Mouse (Mus musculus) embryonic facial prominence, embryonic 10.5 days (tissue): ENCODE measurements around the gene Ankfn1. TPM values are rescaled to one million over a fixed set of nuclear protein-coding genes. Genes with fewer than 3 reads are reported as not detected.

Experiments used
- DNase-seq: peaks from one replicate; pipeline ENCODE4 v3.0.0-alpha.2; 2017; ENCODE audit warnings: low spot score
- H3K27ac ChIP-seq: fragments of 300-500 bp; sonication (generic); replicated peaks from 2 replicates; pipeline ENCODE4 v1.5.1; 2016; ENCODE audit warnings: mild to moderate bottlenecking
- H3K27me3 ChIP-seq: fragments of 300-500 bp; sonication (generic); replicated peaks from 2 replicates; pipeline ENCODE4 v1.6.1; 2016; ENCODE audit warnings: low read depth, mild to moderate bottlenecking; ENCODE audit not compliant: poor library complexity, severe bottlenecking
- H3K36me3 ChIP-seq: fragments of 300-500 bp; sonication (generic); replicated peaks from 2 replicates; pipeline ENCODE4 v1.6.1; 2016; ENCODE audit warnings: mild to moderate bottlenecking, moderate library complexity
- H3K4me1 ChIP-seq: fragments of 300-500 bp; sonication (generic); 2 replicates; pipeline ENCODE4 v1.6.1; 2016
- H3K4me3 ChIP-seq: fragments of 300-500 bp; sonication (generic); 2 replicates; pipeline ENCODE4 v1.5.1; 2016; ENCODE audit warnings: mild to moderate bottlenecking, moderate library complexity
- H3K9me3 ChIP-seq: fragments of 300-500 bp; sonication (generic); 2 replicates; pipeline ENCODE4 v1.6.1; 2016; ENCODE audit warnings: mild to moderate bottlenecking
- WGBS: fragments of 180-500 bp; shearing (Covaris S2); methylation state at CpG from one replicate; pipeline ENCODE4 v1.1.7; 2016; 5-methylcytosine and 5-hydroxymethylcytosine counted together
- polyA plus RNA-seq: library from polyadenylated mRNA; unstranded; fragments of >200 nt; fragmentation: Nextera tagmentation; extraction: Ambion mirVana; gene quantifications from 2 replicates; pipeline ENCODE4 v1.2.1, GENCODE M21; 2016

The Ankfn1 gene
- polyA plus RNA-seq, 1 experiment from 2014 or later: 0.30 TPM

DNA sequence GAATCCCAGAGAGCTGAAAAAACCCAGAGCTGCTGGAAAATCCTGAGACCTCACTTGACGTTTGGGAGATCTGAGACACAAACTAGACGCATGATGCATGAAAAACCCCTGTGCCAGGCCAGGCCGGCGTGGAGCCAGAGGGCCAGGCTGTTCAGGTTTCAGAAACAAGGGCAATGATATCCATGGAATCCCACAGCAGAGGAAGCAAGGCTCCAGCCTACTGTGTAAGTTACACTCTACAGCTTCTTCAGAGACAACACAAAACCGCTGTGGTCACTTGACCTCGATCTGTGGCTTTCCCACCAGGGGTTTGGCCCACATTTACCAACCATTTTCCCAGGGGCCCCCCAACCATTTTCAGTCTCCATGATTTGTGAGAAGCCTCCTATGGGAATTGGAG, 171.1 kb downstream of the Ankfn1 start:
- no peak for DNase-seq
- Histone ChIP-seq H3K27me3 (0 out of 2 replicates have a peak, but pooled peaks cover 5% of the 10 kb centered on the region), H3K36me3 (no peaks in the 10 kb centered on the region), H3K4me3 (no peak overlapping the region), H3K9me3 (no peaks in the 10 kb centered on the region), H3K4me1 (peaks cover 22% of the 10 kb centered on the region), H3K27ac (no peak overlapping the region)
- 67% methylated on average over 6 of the region's 6 CpGs for WGBS

DNA sequence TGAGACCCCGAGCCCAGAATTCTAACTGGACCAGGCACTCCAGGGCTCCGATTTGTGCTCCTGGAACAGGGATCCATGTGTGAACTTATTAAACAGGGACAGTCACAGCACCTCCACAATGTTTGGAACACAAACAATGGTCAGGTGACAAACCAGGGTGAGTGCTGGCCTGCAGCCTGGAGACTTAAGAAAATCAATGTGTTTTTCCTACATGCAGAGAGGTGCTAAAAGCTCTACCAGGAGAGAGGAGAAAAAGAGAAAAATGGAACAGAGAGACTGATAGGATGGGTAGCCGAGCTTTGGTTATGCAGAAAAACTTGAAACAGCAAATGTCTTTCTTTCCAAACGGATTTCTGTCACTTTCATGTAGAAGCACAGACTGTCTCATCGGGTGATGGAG, 174.5 kb downstream of the Ankfn1 start:
- Histone ChIP-seq H3K4me1 (peaks cover 14% of the 10 kb centered on the region), H3K27me3 (no peaks in the 10 kb centered on the region), H3K9me3 (no peaks in the 10 kb centered on the region), H3K36me3 (no peaks in the 10 kb centered on the region), H3K4me3 (no peak overlapping the region), H3K27ac (no peak overlapping the region)
- DNase-seq: no peak
- 83% methylated on average over 5 of the region's 5 CpGs for WGBS

DNA sequence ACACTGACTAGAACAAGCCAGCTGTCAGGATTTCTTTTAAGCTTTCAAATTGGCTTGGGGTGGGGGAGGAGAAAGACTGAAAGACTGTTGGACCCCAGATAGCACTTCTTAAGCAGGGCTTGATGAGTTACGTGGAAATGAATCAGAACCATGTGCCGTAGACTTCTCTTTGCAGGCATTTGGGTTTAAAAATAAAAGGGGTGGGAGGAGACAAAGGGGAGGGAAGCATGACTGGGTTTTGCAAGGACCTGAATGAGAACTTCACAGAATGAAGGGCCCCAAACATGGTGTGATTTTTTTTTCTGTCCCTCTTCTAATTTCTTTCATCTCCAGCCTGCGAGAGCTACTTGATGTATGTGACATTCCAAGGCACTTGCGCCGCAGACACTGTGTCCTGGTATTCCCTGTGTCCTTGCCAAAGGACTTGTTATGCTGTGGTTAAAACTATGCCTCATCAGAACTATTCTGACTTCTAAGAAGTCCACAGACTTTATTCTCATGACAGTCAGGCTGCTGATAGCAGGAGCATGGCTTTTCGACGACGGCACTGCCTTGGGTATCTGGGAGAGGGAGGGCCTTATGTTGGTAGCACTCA, 176.4 kb downstream of the Ankfn1 start:
- H3K27ac ChIP-seq: no peak overlapping the region

DNA sequence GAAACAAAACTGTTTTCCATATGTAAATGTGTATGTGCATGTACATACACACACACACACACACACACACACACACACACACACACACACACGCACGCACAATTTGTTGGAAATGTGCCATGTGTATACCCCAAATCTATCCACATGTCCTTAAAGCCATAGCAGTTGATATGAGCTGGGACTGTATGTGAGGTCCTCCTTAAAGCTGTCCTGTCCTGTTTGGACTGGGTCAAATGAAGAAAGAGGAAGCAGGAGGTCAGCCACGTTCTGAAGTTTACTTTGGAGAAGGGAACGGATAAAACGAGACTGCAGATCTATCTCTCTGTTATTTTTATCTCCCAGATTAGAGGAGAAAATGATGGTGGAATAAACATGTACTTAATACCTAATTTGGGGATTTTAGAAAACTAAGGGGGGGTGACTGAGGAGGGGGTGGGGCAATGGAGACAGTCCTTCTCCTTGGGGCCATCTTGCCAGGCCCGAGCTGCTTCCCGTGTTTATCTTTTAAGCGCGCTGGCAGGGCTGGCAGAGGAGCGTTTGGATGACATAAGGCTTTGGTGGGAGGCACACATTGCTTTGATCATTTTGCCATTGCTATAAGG, 187.1 kb downstream of the Ankfn1 start:
- no peak for DNase-seq
- Histone ChIP-seq H3K27me3 (no peaks in the 10 kb centered on the region), H3K4me3 (no peak overlapping the region), H3K36me3 (no peaks in the 10 kb centered on the region), H3K9me3 (no peaks in the 10 kb centered on the region), H3K27ac (no peak overlapping the region), H3K4me1 (no peaks in the 10 kb centered on the region)
- WGBS: 76% methylated on average over 10 of the region's 10 CpGs

More for the DNA sequence above, 176.4 kb downstream of the Ankfn1 start:
- no peaks in the 10 kb centered on the region; the same call in 1 of the 2 replicates for H3K4me1 ChIP-seq
- no peak overlapping the region for H3K4me3 ChIP-seq
- no peaks in the 10 kb centered on the region for H3K36me3 ChIP-seq
- no peak for DNase-seq
- H3K27me3 ChIP-seq: no peaks in the 10 kb centered on the region
- no peaks in the 10 kb centered on the region for H3K9me3 ChIP-seq
- WGBS: 88% methylated on average over 8 of the region's 8 CpGs

DNA sequence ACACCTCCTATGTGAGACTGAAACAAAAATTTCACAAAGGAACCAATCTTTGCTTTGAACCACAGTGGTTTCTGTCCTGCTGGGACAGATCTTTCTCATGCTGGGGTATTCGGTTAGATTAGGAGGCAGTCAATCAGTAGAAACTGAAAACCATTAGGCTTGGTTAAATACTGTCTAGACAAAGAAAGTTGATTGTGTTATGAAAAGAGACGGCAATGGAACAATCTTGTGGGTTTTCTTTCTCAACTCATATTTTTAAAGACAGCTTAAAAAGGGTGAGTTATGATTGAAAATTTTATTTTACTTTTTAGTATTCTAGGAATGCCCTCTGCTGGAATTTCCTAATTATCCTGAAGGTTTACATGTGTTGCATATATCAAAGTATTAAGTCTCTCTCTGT, 191.1 kb downstream of the Ankfn1 start:
- Histone ChIP-seq H3K4me3 (no peak overlapping the region), H3K4me1 (no peaks in the 10 kb centered on the region), H3K36me3 (no peaks in the 10 kb centered on the region), H3K27ac (no peak overlapping the region), H3K9me3 (no peaks in the 10 kb centered on the region), H3K27me3 (no peaks in the 10 kb centered on the region)
- 73% methylated on average over 2 of the region's 2 CpGs for WGBS
- no peak for DNase-seq

DNA sequence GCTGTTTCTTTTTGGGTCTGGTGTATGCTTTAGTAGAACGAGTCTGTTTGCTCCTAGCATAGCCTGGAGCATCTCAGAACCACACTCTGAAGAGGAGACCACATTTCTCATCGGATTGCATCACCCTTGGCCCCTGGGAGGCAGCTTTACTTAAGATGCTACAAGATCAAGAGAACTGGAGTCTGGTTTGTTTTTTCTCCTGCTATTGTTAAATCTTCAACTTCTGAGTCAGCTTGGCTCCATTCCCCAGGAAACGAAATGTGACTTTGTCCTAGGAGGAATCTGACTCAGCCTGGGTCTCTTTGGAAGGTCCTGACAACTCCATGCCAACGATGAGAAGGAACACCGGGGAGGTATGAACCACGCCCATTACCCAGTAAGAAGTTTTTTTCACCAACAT, 197.6 kb downstream of the Ankfn1 start:
- 84% methylated on average over 6 of the region's 6 CpGs for WGBS
- Histone ChIP-seq H3K36me3 (no peaks in the 10 kb centered on the region), H3K27ac (no peak overlapping the region), H3K4me3 (no peak overlapping the region), H3K27me3 (no peaks in the 10 kb centered on the region), H3K4me1 (no peaks in the 10 kb centered on the region), H3K9me3 (no peaks in the 10 kb centered on the region)
- DNase-seq: no peak

DNA sequence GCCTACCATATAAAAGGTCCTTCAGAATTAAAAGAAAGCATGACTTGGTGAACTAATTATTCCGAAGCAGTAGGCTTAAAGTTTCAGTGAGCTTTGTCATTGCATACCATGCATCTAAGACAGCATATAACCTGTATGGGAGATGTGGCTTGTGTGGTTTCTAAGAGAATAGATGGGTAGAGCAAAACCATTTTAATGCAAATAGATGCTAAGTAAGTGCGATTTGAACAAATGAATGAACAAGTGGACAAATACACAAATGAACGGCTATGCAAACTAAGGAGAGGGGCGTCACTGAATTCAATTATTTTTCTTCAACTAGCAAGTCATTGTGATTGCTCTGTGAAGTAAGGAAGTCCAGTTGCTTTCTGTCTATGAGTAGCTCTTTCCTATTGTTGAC, 198.3 kb downstream of the Ankfn1 start:
- H3K4me1 ChIP-seq: 0 out of 2 replicates have a peak, but pooled peaks cover 5% of the 10 kb centered on the region
- H3K9me3 ChIP-seq: no peaks in the 10 kb centered on the region
- H3K27me3 ChIP-seq: no peaks in the 10 kb centered on the region
- no peak overlapping the region for H3K4me3 ChIP-seq
- DNase-seq: no peak
- no peaks in the 10 kb centered on the region for H3K36me3 ChIP-seq
- WGBS: 94% methylated on average over 4 of the region's 4 CpGs
- H3K27ac ChIP-seq: no peak overlapping the region

DNA sequence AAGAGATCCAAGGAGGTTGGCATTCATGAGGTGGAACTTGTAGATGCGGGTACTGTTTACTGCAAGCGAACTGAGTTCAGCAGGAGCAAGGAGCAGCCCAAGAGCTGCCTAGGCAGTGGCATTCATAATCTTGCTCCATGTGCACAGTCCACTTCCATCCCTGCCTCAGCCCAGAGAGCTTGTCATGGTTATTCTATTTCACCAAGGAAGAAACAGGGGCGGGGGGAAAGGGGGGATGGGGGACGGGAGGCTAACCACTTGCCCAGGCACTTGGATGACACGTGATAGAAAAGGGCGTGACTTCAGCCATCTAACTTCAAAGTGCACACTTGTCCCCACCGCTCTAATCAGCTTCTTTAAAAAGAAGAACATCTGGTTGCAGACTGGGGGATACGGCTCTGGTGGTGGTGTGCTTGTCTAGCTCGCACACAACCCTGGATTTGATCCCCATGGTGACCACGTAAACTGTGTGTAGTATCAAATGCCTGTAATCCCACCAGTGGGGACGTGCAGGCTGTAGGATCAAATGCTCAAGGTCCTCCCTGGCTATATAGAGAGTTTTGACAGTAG, 203.1 kb downstream of the Ankfn1 start:
- H3K4me1 ChIP-seq: 0 out of 2 replicates have a peak, but pooled peaks cover 6% of the 10 kb centered on the region

DNA sequence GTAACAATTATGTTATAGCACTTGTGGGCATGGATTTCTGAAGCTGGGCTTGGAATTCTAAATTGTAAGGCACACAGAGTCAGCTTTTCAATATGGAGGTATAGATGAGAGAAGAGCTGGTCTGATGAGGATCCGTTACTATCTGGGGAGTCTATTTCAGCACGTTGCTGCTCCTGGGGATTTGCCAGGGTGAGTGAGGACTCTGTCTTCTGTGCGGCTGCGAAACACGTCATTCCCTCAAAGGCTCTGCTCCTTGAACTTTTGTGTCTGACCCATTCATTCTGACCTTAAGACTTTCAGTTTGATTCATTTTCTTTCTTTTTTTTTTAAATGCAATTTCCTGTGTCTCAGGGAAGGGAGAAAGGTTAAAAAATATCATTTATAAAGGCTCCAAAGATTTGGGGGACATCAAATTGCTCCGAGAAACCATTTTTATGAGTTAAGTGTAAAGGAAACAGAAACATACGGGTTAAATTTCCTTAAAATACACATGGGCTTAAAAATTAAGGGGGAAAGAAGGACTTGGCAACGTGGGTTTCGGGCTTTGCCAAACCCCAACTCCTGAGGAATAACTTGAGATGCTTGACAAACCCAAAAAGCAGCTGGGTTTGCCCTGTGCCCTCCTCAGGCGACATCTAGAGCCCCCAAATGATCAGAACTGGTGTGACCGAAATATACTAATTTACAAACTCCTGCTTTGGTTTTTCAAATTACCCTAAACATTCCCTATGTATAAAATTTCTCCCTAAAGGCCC, 207.9 kb downstream of the Ankfn1 start:
- no peak for DNase-seq
- Histone ChIP-seq H3K4me1 (0 out of 2 replicates have a peak, but pooled peaks cover 5% of the 10 kb centered on the region), H3K27ac (no peak overlapping the region), H3K36me3 (no peaks in the 10 kb centered on the region), H3K4me3 (no peak overlapping the region), H3K9me3 (no peaks in the 10 kb centered on the region), H3K27me3 (no peaks in the 10 kb centered on the region)
- 74% methylated on average over 11 of the region's 11 CpGs for WGBS

More for the DNA sequence above, 203.1 kb downstream of the Ankfn1 start:
- H3K9me3 ChIP-seq: no peaks in the 10 kb centered on the region
- no peak overlapping the region for H3K27ac ChIP-seq
- WGBS: 79% methylated on average over 11 of the region's 11 CpGs
- DNase-seq: peak; percentile 10
- H3K4me3 ChIP-seq: no peak overlapping the region
- H3K27me3 ChIP-seq: no peaks in the 10 kb centered on the region
- no peaks in the 10 kb centered on the region for H3K36me3 ChIP-seq

DNA sequence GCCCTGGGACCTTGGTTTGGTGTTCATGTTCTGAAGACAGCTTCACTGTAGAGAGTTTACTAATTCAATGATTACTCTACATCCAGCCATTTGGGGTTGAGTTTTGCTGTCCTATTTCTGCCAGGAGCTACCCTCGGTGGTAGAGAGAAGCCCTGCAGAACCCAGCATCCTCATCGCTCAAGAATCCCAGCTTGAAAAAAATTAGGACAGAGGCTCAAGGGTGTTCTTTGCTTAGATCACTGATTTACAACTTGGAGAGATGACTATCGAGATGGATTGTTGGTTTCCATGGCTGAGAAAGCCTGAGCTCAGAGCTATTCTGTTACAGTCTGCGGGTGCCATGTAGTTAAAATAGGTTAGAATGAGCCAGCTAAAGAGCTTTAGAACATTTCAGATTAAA, 209.2 kb downstream of the Ankfn1 start:
- no peaks in the 10 kb centered on the region for H3K36me3 ChIP-seq
- H3K27ac ChIP-seq: no peak overlapping the region
- no peaks in the 10 kb centered on the region for H3K9me3 ChIP-seq
- no peak for DNase-seq
- H3K27me3 ChIP-seq: no peaks in the 10 kb centered on the region
- no peaks in the 10 kb centered on the region for H3K4me1 ChIP-seq
- WGBS: 91% methylated on average over 4 of the region's 4 CpGs
- H3K4me3 ChIP-seq: no peak overlapping the region

DNA sequence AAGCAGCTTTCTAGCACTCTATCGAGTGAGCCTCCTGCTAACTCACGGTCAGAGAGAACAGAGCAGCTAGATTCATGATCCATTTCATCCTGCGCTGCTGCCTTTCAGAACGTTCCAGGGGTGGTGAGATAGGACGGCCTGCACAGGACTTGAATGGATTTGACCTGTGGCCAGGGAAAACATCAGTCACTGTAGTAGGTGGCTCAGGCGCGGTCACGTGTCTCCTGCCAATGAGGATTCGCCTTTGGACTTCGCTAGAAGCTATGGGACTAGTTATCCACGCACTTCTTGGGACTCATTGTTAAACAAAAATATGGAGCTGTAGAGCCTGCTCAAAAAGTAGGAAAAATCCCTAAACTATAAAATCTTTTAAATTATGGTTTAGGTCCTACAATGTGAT, 226.0 kb downstream of the Ankfn1 start:
- DNase-seq: no peak
- no peaks in the 10 kb centered on the region for H3K27me3 ChIP-seq
- H3K27ac ChIP-seq: no peak overlapping the region
- H3K36me3 ChIP-seq: no peaks in the 10 kb centered on the region
- no peaks in the 10 kb centered on the region for H3K9me3 ChIP-seq
- no peak overlapping the region for H3K4me3 ChIP-seq
- 89% methylated on average over 11 of the region's 11 CpGs for WGBS
- no peaks in the 10 kb centered on the region for H3K4me1 ChIP-seq

DNA sequence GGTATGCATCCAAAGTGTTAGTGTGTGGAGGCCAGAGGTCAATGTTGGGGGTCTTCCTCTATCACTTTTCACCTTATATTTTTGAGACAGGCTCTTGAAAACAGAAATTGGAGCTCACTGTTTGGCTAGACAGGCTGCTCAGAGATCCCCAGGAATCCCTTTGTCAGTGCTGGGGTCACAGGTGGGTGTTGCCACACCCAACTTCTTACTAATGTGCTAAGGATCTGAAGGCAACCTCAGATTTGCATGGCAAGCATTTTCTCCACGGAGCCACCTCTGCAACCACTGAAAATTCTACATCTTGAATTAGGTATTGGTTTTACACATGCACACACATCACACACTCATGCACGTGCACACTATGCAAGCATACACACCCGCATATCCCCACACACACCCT, 226.5 kb downstream of the Ankfn1 start:
- H3K4me1 ChIP-seq: no peaks in the 10 kb centered on the region
- no peaks in the 10 kb centered on the region for H3K36me3 ChIP-seq
- no peaks in the 10 kb centered on the region for H3K9me3 ChIP-seq
- DNase-seq: no peak
- H3K27ac ChIP-seq: no peak overlapping the region
- H3K4me3 ChIP-seq: no peak overlapping the region
- 85% methylated on average over 3 of the region's 3 CpGs for WGBS
- no peaks in the 10 kb centered on the region for H3K27me3 ChIP-seq
